Mouse (Mus musculus) thymus, adult 2 months (tissue): ENCODE measurements at regions not wholly inside any gene's neighbourhood (a gene's known extent, or its start where the extent isn't known, plus 50 kb on each side); places are given as distances from the start of the nearest gene placed in this dataset.

Experiments
- CTCF ChIP-seq: fragments of 200-500 bp; IDR thresholded peaks from 2 replicates; pipeline ENCODE4 v1.5.1; 2012; ENCODE audit warnings: mild to moderate bottlenecking, control low read depth, low read length, moderate library complexity, borderline replicate concordance; ENCODE audit not compliant: control insufficient read depth, poor library complexity, insufficient read depth; ENCODE audit errors: extremely low read depth
- POLR2A ChIP-seq: fragments of 200-500 bp; IDR thresholded peaks from 2 replicates; pipeline ENCODE4 v1.6.1; 2012; ENCODE audit warnings: mild to moderate bottlenecking, low read length, control low read depth, moderate library complexity; ENCODE audit not compliant: control insufficient read depth, poor library complexity, insufficient read depth; ENCODE audit errors: extremely low read depth

GRCm38 (mm10) chr1:183553219-183553618 is 135.2 kb downstream of the Hhipl2 start:
- TF ChIP-seq CTCF (no peak), POLR2A (no peak)
